Mouse (Mus musculus) ES-Bruce4 (cell line): ENCODE measurements around the gene Rsph1.

ENCODE experiments used
- CTCF ChIP-seq: IDR thresholded peaks from one replicate; pipeline ENCODE4 v1.8.1; 2011; ENCODE audit warnings: low read depth, low read length
- POLR2A ChIP-seq: IDR thresholded peaks from one replicate; pipeline ENCODE4 v1.8.1; 2011; ENCODE audit warnings: low read length; ENCODE audit not compliant: insufficient read depth

GRCm38 (mm10) chr17:31224591-31224990 lies 52.6 kb downstream of the Rsph1 start:
- TF ChIP-seq POLR2A (no peak), CTCF (no peak)
